Mouse (Mus musculus) ES-Bruce4 (cell line): Measurements from ENCODE around the gene Wsb2.

Source experiments
- CTCF ChIP-seq: IDR thresholded peaks from one replicate; pipeline ENCODE4 v1.8.1; 2011; ENCODE audit warnings: low read depth, low read length
- EP300 ChIP-seq: IDR thresholded peaks from 2 replicates; pipeline ENCODE4 v1.6.1; 2011; ENCODE audit warnings: low read depth, low read length; ENCODE audit not compliant: insufficient read depth
- POLR2A ChIP-seq: IDR thresholded peaks from one replicate; pipeline ENCODE4 v1.8.1; 2011; ENCODE audit warnings: low read length; ENCODE audit not compliant: insufficient read depth

- TF ChIP-seq CTCF (no peak), POLR2A (peak; percentile 87), EP300 (no peak)
Observed at GRCm38 (mm10) chr5:117413507-117414501, 56.7 kb downstream of the Wsb2 start, which contains the start of gene Ksr2.
